Mouse (Mus musculus) kidney, adult 18-20 months (tissue): ENCODE results near the gene 1700037H04Rik.

Experiments used
- DNase-seq: peaks from one replicate; pipeline ENCODE4 v3.0.0; 2021

The 1700037H04Rik gene

GRCm38 (mm10) chr2:131145536-131145935 is 14.3 kb downstream of the 1700037H04Rik start:
- no peak for DNase-seq

GRCm38 (mm10) chr2:131145121-131145520 is 14.8 kb downstream of the 1700037H04Rik start:
- no peak for DNase-seq

DNA sequence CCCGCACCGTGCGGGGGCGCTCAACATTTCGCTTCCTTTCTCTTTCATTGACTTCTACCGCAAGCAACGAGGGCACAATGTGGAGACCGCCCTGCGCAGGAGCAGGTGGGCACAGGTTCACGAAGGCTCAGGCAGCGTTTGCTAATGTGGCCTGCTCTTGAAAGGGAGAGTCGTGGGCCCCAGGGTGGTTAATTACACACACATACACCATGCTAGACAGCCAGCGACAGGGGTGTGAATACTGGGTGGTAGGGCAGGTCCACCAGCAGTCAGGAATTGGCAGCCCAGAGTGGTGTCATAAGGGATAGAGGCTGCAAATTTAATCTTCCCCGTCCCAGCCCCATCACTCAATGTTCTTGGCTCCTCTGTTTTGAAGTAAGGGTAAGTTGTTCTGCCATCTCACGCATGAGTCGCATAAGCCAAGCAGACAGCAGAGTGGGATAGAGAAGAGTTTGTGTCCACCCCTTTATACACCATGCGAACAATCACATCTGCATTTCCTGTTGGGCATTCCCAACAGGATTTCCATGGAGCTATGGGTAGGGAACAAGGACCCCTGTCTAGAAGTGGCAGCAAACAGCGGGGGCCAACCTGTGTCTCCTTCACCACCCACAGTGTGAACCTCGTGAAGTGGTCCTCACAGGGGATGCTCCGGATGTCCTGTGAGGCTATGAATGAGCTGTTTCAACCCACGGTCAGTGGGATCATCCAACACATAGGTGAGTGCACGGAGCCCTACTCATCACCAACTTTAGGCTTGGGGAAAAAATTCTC is 16.7 kb downstream of the 1700037H04Rik start:
- no peak for DNase-seq

DNA sequence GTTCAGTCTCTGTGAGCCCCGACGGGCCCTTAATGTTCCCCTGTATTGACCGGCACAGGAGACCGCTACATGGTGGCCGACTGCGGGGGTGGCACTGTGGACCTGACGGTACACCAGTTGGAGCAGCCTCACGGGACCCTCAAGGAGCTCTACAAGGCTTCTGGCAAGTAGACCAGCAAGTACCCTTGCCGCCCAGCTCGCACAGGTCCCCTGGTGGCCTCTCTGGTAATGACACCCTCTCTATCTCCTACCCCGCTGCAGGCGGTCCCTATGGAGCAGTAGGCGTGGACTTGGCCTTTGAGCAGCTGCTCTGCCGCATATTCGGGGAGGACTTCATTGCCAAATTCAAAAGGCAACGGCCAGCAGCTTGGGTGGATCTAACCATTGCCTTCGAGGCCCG is 17.3 kb downstream of the 1700037H04Rik start:
- peak; percentile 74 for DNase-seq

GRCm38 (mm10) chr2:131141336-131141986 is 18.4 kb downstream of the 1700037H04Rik start:
- DNase-seq: no peak

DNA sequence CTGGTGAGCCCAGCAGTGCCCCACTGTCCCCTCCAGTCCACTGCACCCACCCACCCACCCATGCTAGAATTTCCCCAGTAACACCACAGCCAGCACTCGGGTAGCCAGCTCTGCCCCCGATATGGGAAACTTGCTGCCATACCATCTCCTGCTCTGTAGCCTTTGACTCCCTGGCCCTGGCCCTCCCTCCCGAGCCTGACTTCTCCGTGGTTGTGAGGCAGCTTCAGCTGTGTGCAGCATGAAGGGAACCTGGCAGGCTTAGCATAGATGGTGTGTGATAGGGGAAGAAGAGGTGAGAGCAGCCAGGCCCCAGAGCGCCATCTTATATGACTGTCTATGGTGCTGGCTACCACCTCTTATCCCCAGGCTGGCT is 19.4 kb downstream of the 1700037H04Rik start:
- no peak for DNase-seq

GRCm38 (mm10) chr2:131139886-131140532 is 19.9 kb downstream of the 1700037H04Rik start:
- DNase-seq: peak; percentile 35

DNA sequence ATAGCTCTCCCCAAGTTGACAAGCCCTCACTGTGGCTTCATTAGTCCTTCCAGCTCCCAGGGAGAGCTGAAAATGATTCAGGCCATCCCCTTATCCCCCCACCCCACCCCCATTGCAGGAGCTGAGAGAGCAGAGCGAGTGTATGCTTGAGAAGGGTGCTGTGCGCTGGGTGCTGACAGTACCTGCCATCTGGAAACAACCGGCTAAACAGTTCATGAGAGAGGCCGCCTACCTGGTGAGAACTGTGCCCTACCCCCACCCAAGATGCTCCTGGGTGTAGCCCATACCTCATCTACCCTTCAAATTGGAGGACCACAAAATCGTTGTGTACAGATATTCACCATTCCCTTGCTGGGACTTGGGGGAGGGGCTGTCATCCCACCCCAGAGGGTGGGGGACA is 20.6 kb downstream of the 1700037H04Rik start:
- DNase-seq: no peak

DNA sequence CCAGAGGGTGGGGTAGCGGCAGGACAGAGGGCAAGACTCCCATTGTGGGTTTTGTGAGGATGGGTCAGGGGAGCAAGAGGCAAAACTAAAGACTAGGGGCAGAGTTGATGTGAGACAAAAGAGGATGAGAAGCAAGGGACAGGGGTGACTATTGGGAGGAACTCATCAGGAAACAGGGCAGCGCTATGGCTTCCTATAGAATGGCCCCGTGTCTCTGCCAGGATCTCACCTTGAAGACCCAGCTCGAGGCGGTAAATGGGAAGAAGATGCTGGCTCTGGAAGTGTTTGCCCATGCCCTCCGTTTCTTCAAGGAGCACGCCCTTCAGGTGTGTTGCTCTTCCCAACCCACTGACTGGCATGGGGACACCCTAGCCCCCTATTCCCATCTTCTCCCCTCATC is 21.1 kb downstream of the 1700037H04Rik start:
- no peak for DNase-seq

DNA sequence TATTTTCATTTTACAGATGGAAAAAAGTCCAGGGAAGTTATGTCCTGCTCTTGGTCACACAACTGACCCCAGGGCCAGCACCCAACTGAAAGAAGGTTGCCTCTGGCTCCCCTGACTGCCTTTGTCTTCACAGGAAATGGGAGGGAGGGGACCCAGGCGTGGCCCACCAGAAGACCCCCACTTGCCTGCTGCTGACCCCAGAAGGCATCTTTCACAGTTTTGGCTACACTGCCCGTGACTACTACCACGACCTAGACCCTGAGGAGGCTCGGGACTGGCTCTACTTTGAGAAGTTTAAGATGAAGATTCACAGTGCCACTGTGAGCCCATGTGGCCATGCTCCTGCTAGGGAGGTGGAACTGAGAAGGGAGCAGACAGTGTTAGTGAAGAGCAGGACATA is 21.6 kb downstream of the 1700037H04Rik start:
- DNase-seq: no peak

- DNase-seq: peak; percentile 1
Observed at GRCm38 (mm10) chr2:131135521-131136139, 24.3 kb downstream of the 1700037H04Rik start.

DNA sequence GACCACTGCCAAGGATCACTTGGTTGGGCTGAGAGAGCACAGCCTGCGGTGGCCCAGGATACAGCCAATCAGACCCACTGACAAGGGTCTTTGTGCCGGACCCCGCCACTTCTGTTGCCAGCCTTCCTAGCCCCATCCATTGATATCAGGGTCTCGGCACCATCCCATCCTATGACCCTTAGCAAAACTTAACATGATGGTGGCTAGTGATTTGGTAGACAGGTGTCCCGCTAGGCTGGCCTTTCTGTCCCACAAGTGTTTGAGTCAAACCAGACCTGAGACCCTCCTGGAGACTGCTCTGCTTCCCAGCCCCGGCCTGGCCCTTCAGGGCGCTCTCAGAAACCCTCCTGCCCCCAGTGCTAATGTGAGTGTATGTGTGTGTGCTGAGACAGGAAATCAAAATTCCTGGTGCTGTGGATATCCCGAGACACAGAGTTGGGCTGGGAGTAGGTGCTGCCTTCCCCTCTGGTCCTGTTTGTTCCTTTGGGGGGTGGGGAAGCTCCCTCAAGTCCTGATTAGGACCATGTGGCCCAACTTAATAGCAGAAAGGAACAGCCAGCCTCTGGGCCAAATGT is 25.0 kb downstream of the 1700037H04Rik start:
- DNase-seq: no peak

- peak; percentile 54 for DNase-seq
Observed at GRCm38 (mm10) chr2:131134381-131134780, 25.5 kb downstream of the 1700037H04Rik start.

GRCm38 (mm10) chr2:131132930-131133547 is 26.8 kb downstream of the 1700037H04Rik start, which contains the start of gene Gm11037:
Gm11037 (plus strand) TSS chr2:131133497.
- peak; percentile 1 for DNase-seq

GRCm38 (mm10) chr2:131132111-131132888 is 27.6 kb downstream of the 1700037H04Rik start:
- DNase-seq: peak; percentile 1

DNA sequence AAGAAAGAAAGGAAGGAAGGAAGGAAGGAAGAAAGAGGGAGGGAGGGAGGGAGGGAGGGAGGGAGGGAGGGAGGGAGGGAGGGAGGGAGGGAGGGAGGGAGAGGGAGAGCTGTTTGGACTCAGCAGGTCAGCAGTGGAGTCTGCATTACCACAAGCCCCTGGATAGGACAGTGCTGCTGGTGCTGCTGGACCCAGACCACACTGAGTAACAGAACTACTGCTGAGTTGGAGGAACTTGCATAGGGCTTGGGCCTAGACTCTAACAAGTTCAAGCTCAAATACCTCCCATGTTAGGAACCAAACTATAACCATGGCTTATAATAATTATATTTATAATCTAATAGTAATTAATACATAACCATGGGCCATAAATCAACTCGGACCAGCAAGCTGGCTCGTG is 29.0 kb downstream of the 1700037H04Rik start:
- no peak for DNase-seq

DNA sequence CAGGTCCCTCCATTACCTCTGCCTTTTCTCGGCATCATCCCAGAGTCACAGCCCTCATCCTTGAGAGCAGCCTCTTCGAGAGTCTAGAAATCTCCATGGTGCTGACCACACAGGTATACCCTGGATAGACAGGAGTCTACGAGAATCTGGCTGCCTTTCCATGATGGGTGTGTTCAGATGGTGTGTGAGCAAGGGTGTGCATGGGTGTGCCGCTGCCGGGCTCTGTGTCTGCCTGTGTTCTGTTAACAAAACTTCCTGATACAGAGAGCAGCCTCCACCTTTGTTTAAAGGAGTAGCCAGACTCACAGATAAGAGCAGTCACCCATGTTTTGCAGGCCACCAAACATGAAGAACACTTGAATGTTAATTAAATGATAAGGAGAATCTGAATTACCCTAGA is 30.0 kb downstream of the 1700037H04Rik start:
- peak; percentile 2 for DNase-seq

DNA sequence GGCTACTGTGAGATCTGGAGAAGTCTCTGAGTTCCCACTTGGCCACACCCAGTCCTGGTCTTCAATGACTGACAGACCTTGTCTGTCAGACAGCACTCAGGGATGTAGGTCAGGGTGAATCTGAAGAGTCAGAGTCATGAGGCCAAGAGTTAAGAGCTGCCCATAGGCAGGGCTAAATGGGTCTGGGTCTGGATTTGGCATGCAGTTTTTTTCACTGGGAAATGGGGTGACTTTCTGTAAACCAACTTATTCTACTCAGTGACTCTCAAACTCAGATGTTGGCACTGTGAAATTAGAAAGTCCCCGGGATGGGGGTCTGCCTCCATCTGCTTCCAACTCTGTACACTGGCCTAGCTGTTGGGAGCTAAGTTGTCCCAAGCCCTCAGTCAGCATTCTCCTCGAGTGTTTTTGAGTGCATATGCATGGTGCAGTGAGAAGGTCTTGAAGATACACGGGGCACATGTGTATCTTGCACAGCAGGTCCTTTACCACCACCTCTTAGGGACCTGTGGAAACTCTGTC is 31.2 kb downstream of the 1700037H04Rik start:
- no peak for DNase-seq

DNA sequence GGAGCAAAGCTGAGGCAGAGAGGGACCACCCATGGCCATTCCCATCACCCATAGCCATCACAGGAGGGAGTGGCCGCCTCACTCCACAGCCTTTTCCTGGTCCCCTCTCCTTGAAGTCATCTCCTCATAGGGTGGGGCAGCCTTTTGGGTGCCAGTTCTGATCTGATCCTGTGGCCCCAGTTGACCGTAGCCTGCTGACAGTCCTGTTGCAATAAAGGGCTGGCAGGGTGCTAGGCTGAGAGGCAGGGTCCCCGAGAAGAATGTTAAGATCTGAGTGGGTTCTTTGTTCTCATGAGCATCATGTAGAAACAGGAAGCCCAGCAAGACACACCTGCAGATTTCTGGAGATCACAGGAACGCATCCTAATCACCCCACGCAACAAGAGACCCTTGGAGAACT is 31.7 kb downstream of the 1700037H04Rik start:
- DNase-seq: no peak

- peak; percentile 61 for DNase-seq
Observed at GRCm38 (mm10) chr2:131127161-131127730, 32.6 kb downstream of the 1700037H04Rik start, which contains the start of gene Hspa12b. Hspa12b (plus strand) TSS chr2:131127280.
